Mouse (Mus musculus) liver, embryonic 16.5 days (tissue): ENCODE data around the gene Best3. TPM values are rescaled to one million over a fixed set of nuclear protein-coding genes. Genes with fewer than 3 reads are reported as not detected.

Source experiments
- ATAC-seq: fragments of 200-750 bp; cut with Nextera tagmentation; 2 replicates; pipeline ENCODE4 v1.8.0; 2017; ENCODE audit warnings: low read depth, mild to moderate bottlenecking, moderate number of reproducible peaks, moderate library complexity
- H3K27ac ChIP-seq: fragments of 300-500 bp; sonication (generic); 2 replicates; pipeline ENCODE4 v1.5.1; 2014; ENCODE audit warnings: mild to moderate bottlenecking, low read length
- H3K27me3 ChIP-seq: fragments of 300-500 bp; sonication (generic); 2 replicates; pipeline ENCODE4 v1.6.1; 2014; ENCODE audit warnings: low read depth, low read length, mixed read lengths; ENCODE audit not compliant: control insufficient read depth, insufficient read depth
- H3K36me3 ChIP-seq: fragments of 300-500 bp; sonication (generic); 2 replicates; pipeline ENCODE4 v1.6.1; 2014; ENCODE audit warnings: mild to moderate bottlenecking; ENCODE audit not compliant: control insufficient read depth, insufficient read depth
- H3K4me1 ChIP-seq: fragments of 300-500 bp; sonication (generic); 2 replicates; pipeline ENCODE4 v1.6.1; 2014; ENCODE audit warnings: low read depth, low read length, mixed read lengths; ENCODE audit not compliant: control insufficient read depth
- H3K4me2 ChIP-seq: fragments of 300-500 bp; sonication (generic); 2 replicates; pipeline ENCODE4 v1.6.1; 2014; ENCODE audit warnings: low read depth, low read length, mixed read lengths
- H3K4me3 ChIP-seq: fragments of 300-500 bp; sonication (generic); 2 replicates; pipeline ENCODE4 v1.5.1; 2014; ENCODE audit warnings: low read depth, mild to moderate bottlenecking, low read length
- H3K9ac ChIP-seq: fragments of 300-500 bp; sonication (generic); 2 replicates; pipeline ENCODE4 v1.6.1; 2014; ENCODE audit warnings: low read depth, low read length
- H3K9me3 ChIP-seq: fragments of 300-500 bp; sonication (generic); replicated peaks from 2 replicates; pipeline ENCODE4 v1.6.1; 2016; ENCODE audit warnings: low read length; ENCODE audit not compliant: control insufficient read depth
- WGBS: fragments of 180-500 bp; shearing (Covaris S2); extraction: QIAGEN DNeasy Blood & Tissue Kit; methylation state at CpG from one replicate; pipeline ENCODE4 v1.1.7; 2014; ENCODE audit not compliant: insufficient replicate concordance; 5-methylcytosine and 5-hydroxymethylcytosine counted together
- polyA plus RNA-seq: library from polyadenylated mRNA; unstranded; fragments of >200 nt; fragmentation: Nextera tagmentation; extraction: Ambion mirVana; gene quantifications from 2 replicates; pipeline ENCODE4 v1.2.1, GENCODE M21; 2015

Best3 gene
- polyA plus RNA-seq, 1 experiment from 2014 or later, result 0.07 TPM

DNA sequence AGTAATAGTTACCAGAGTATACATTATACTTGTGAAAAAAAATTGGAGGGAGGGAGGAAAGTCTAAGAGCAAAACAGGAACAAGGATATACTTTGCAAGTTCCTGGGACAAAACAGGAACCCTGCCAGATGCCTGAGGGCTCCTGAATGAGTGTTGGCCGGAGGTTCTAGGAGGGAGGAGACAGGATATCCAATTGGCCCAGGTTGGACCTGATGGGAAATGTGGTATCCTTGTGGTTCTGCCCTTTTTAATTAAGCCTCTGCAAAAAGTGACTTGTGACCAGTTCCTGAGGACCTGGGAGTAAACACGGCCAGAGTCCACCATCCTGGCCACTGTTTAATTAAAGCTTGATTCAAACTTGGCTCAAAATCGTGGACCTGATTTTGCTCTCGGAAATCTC, 17.4 kb upstream of the Best3 start:
- Histone ChIP-seq H3K9ac (no peak overlapping the region), H3K4me1 (no peaks in the 10 kb centered on the region), H3K4me2 (no peak overlapping the region), H3K4me3 (no peak overlapping the region), H3K36me3 (no peaks in the 10 kb centered on the region), H3K9me3 (no peaks in the 10 kb centered on the region), H3K27ac (no peak overlapping the region), H3K27me3 (no peaks in the 10 kb centered on the region)
- no peak for ATAC-seq
- WGBS, result 64% methylated on average over 4 of the region's 4 CpGs

DNA sequence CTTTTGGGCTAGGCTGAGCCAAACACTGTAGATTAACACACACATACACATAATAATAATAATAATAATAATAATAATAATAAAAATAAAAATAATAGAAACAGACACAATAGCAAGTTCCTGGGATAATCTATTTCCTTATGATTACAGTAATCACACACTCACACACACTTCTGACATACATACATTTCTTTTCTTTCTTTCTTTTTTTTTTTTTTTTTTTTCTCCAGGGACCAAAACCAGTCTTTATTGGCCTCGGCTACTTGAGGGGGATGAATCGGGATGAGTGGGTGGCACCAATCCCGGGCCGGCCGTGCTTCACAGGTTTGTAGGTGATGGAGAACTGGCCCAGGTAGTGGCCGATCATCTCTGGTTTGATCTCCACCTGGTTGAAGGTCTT, 13.6 kb upstream of the Best3 start, which contains the start of gene Gm10271:
Gene Gm10271 (minus strand): TSS at position 101 of the 400 bp plus-strand sequence.
- no peak for ATAC-seq
- 77% methylated on average over 6 of the region's 6 CpGs for WGBS
- Histone ChIP-seq H3K4me2 (no peak within 1 kb of the TSS), H3K9ac (no peak within 1 kb of the TSS), H3K4me1 (no peaks in the 10 kb centered on the region), H3K36me3 (no peaks in the 10 kb centered on the region), H3K27ac (no peak within 1 kb of the TSS), H3K4me3 (no peak within 1 kb of the TSS), H3K9me3 (no peaks in the 10 kb centered on the region), H3K27me3 (no peaks in the 10 kb centered on the region)

DNA sequence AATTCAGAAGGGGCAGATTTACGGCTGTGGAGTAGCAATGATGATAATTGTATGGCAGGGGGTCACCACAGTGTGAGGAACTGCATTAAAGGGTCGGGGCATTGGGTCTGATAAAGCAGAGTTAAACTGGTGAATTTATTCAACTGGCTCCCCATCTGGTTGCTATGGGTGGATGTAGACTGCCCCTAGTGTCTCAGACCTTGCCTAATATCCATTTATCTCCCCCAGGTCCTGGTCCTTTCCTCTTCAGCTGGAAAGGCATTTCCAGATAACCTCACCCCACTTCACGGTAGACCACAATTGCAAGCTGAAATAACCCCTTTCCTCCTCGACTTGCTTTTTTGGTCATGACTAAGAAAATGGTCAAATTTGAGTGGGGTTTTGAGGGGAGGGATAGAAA, 8.7 kb upstream of the Best3 start:
- Histone ChIP-seq H3K4me1 (no peaks in the 10 kb centered on the region), H3K27ac (no peak overlapping the region), H3K4me2 (no peak overlapping the region), H3K4me3 (no peak overlapping the region), H3K9me3 (no peaks in the 10 kb centered on the region), H3K36me3 (no peaks in the 10 kb centered on the region), H3K9ac (no peak overlapping the region), H3K27me3 (no peaks in the 10 kb centered on the region)
- WGBS, result 28% methylated on average over 4 of the region's 4 CpGs
- no peak for ATAC-seq

DNA sequence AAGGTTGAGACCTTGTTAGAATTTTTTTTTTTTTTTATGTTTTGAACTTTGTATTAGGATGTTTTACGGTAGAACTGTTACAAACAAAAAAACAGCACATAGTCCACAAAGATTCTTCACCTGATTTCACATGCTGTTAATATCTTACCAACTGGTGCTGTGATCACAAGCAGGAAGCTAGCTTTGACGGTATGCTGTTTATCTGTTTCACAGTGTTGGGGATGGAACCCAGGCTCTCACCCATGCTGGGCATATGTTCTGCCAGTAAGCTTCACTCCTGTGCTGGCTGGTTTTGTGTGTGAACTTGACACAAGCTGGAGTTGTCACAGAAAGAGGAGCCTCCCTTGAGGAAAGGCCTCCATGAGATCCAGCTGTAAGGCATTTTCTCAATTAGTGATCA, 8.3 kb upstream of the Best3 start:
- Histone ChIP-seq H3K9me3 (no peaks in the 10 kb centered on the region), H3K9ac (no peak overlapping the region), H3K4me1 (no peaks in the 10 kb centered on the region), H3K4me2 (no peak overlapping the region), H3K36me3 (no peaks in the 10 kb centered on the region), H3K27ac (no peak overlapping the region), H3K27me3 (no peaks in the 10 kb centered on the region), H3K4me3 (no peak overlapping the region)
- no peak for ATAC-seq
- 38% methylated on average over 2 of the region's 2 CpGs for WGBS

DNA sequence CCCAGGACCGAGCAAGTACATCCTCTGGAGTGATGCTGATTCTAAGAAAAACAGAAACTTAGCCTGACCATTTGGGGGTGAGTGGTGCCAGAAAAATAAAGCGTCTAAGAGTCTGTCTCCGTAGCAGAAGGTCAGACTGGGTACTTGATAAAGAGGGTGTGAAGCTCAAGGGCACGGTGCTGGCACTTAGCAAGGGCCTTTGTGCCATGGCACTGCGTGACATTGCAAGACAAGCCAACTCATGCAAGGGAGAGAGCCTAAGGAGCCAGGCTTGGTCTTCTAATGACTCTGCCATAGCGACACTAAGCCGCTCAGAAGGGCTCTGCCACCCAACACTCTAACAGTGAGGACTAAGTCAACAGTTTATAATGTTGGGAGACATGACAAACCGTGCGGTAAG, 7.3 kb upstream of the Best3 start:
- H3K4me3 ChIP-seq, result no peak overlapping the region
- WGBS, result 73% methylated on average over 9 of the region's 9 CpGs
- ATAC-seq, result no peak
- no peaks in the 10 kb centered on the region for H3K27me3 ChIP-seq
- no peak overlapping the region for H3K9ac ChIP-seq
- no peaks in the 10 kb centered on the region for H3K36me3 ChIP-seq
- no peaks in the 10 kb centered on the region for H3K4me1 ChIP-seq
- no peak overlapping the region for H3K4me2 ChIP-seq
- H3K27ac ChIP-seq, result no peak overlapping the region
- H3K9me3 ChIP-seq, result no peaks in the 10 kb centered on the region

DNA sequence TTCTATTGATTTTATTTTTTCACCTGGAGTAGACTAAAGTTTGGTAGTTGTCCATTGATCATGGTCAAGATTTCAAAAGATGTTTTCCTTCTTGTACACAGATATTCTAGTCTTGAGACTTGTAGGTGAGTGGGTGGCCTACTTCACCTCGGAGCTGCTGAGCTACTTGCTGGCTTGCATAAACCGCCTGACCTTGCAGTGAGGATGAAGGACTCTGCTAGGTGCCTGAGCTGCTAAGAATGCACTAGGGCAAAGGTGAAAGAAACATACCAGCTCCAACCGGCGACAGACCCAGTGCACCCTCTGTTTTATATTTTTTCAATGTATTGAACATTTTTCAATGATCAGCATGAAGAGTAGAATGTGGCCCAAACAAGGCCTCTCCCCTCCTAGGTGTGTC, 5.8 kb upstream of the Best3 start:
- no peaks in the 10 kb centered on the region for H3K36me3 ChIP-seq
- ATAC-seq, result no peak
- WGBS, result 67% methylated on average over 4 of the region's 4 CpGs
- H3K4me3 ChIP-seq, result no peak overlapping the region
- H3K4me2 ChIP-seq, result no peak overlapping the region
- no peaks in the 10 kb centered on the region for H3K4me1 ChIP-seq
- H3K27ac ChIP-seq, result no peak overlapping the region
- H3K27me3 ChIP-seq, result no peaks in the 10 kb centered on the region
- no peak overlapping the region for H3K9ac ChIP-seq
- no peaks in the 10 kb centered on the region for H3K9me3 ChIP-seq

DNA sequence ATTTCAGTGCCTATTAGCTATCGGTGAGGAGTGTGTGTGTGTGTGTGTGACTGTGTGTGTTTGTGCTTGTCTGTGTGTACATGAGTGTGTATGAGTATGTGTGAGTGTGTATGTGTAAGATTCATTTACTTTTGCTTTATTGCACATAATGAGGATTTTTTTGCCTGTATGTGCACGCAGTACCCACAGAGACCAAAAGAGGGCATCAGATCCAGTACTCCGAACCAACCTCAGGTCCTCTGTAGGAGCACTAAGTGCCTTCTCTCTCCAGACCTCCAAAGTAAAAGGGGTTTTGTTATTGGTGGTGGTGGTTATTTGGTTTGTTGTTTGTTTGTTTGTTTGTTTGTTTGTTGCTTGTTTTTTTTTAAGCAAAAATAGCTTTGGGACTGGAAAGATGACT, 5.2 kb upstream of the Best3 start:
- Histone ChIP-seq H3K4me1 (no peaks in the 10 kb centered on the region), H3K4me2 (no peak overlapping the region), H3K36me3 (no peaks in the 10 kb centered on the region), H3K9ac (no peak overlapping the region), H3K27me3 (no peaks in the 10 kb centered on the region), H3K9me3 (no peaks in the 10 kb centered on the region), H3K4me3 (no peak overlapping the region), H3K27ac (no peak overlapping the region)
- no peak for ATAC-seq
- WGBS, result 68% methylated on average over 3 of the region's 3 CpGs

DNA sequence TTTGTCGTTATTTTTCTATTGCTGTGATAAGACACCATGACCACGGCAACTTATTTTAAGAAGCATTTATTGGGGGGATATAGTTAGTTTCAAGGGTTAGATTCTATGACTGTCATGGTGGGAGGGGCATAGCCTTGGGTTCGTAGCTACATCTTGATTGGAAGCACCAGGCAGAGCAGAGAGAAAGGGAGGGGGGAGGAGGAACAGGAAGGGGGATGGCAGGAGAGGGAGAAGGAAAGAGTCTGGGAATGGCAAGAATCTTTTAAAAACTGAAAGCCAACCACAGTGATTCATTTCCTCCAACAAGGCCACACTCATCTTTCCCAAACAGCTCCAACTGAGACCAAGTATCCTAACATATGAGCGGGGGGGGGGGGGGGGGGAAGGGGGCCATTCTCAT, 3.6 kb upstream of the Best3 start:
- 48% methylated on average over 3 of the region's 4 CpGs for WGBS
- no peak overlapping the region for H3K4me2 ChIP-seq
- H3K9me3 ChIP-seq, result no peaks in the 10 kb centered on the region
- H3K27ac ChIP-seq, result no peak overlapping the region
- H3K4me1 ChIP-seq, result no peaks in the 10 kb centered on the region
- no peaks in the 10 kb centered on the region for H3K27me3 ChIP-seq
- no peak overlapping the region for H3K4me3 ChIP-seq
- no peak overlapping the region for H3K9ac ChIP-seq
- no peak for ATAC-seq
- no peaks in the 10 kb centered on the region for H3K36me3 ChIP-seq

DNA sequence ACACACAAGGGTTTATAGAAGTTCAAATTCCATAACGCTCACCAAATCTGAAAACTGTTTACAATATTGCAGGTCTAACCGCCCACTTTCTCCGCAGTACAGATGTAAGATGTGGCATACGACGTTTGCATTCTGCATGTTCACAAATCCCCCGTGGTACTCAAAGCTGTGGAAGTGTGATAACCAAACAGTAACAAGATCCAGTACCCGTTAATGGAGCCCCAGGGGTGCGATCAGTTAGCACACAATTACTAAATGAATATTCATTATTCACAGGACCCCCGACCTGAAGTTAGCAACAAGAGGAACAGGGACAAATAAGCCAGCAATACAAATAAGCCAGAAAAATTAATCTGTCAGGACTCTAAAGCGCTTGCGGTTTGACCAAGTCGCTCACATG, 1.3 kb upstream of the Best3 start:
- H3K9me3 ChIP-seq, result no peaks in the 10 kb centered on the region
- no peaks in the 10 kb centered on the region for H3K27me3 ChIP-seq
- H3K4me1 ChIP-seq, result no peaks in the 10 kb centered on the region
- no peak overlapping the region for H3K4me2 ChIP-seq
- no peak overlapping the region for H3K9ac ChIP-seq
- WGBS, result 58% methylated on average over 12 of the region's 12 CpGs
- no peak for ATAC-seq
- no peaks in the 10 kb centered on the region for H3K36me3 ChIP-seq
- H3K27ac ChIP-seq, result no peak overlapping the region
- H3K4me3 ChIP-seq, result no peak overlapping the region

DNA sequence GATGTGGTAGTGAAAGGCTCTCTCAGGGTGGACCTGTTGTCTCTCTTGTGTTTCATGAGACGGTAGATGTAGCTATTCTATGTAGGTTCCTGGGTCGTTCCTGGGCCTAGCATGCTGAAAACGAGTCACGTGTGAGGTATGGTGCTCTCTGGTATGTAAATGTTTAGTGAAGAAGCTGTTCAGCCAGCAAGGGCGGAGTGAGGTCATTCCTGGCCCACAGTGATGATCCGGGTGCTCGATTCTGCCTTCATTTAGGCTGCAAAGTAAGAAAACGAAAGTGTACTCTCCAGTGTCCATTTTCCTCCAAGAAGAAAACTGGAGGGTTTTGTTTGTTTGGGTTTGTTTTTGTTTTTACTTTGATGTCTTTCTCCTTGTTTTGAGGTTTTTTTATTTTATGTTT, 7.9 kb downstream of the Best3 start:
- no peaks in the 10 kb centered on the region for H3K9me3 ChIP-seq
- no peak overlapping the region for H3K27ac ChIP-seq
- no peaks in the 10 kb centered on the region for H3K36me3 ChIP-seq
- no peak for ATAC-seq
- no peak overlapping the region for H3K9ac ChIP-seq
- 66% methylated on average over 8 of the region's 8 CpGs for WGBS
- no peaks in the 10 kb centered on the region for H3K4me1 ChIP-seq
- no peaks in the 10 kb centered on the region for H3K27me3 ChIP-seq
- H3K4me2 ChIP-seq, result no peak overlapping the region
- H3K4me3 ChIP-seq, result no peak overlapping the region
